Mouse (Mus musculus) embryo, embryonic 11 days (tissue): ENCODE results near the gene Pcgf6.
"Not testable (repeated sequence)": the region's sequence is repeated elsewhere in the genome, so short reads cannot be mapped to it uniquely, and the experiment has no call there.

Experiments used
- DNase-seq: peaks from one replicate; pipeline ENCODE4 v3.0.0-alpha.2; 2015

Gene Pcgf6

DNA sequence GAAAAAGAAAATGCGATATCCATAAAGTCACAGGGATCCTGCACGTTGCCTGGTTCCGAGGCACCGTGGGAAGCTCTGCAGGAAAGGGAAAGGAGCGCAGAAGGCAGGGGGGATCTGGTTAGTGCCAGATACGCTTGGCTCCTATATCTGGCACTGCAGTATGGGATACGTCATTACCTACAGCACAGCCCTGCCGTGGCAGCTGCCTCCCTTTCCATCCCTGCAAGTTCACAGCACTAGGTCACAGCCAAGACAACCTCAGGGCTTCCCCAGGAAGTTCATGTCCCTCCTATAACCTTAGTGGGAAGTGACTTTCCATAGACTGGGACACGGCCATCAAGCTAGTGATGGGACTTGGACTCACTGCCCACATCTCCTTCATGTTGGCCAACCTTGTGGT, 54.6 kb downstream of the Pcgf6 start:
- no peak for DNase-seq

DNA sequence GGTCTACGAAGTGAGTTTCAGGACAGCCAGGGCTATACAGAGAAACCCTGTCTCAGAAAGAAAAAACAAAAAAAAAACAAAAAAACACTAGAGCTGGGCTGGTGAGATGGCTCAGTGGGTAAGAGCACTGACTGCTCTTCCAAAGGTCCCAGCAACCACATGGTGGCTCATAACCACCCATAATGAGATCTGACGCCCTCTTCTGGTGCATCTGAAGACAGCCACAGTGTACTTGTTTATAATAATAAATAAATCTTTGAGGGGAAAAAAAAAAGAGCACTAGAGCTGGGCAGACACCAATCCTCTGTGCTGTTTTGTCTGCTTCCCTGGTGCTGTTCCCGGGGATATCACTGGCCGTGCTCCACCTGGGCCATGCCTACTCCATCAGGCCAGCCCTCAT, 58.4 kb downstream of the Pcgf6 start:
- DNase-seq: not testable (repeated sequence)

DNA sequence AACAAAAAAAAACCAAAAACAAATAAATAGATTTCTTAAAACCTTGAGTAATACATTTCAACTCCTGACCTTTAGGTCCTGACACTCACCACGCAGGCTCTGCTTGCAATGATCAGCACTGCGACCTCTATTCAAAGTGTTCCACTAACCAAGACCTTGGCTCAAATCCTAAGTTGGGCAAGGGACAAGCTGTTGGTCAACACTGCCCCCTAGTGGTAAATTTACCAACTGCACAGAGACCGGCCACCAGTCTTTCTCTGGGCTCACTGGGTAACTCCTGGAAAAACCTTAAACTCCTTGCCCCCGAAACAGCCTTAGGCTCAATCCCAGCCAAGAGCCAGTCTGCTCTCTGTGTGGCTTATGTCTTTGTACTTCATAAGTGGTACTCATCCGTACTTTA, 59.6 kb downstream of the Pcgf6 start:
- DNase-seq: peak; percentile 83

DNA sequence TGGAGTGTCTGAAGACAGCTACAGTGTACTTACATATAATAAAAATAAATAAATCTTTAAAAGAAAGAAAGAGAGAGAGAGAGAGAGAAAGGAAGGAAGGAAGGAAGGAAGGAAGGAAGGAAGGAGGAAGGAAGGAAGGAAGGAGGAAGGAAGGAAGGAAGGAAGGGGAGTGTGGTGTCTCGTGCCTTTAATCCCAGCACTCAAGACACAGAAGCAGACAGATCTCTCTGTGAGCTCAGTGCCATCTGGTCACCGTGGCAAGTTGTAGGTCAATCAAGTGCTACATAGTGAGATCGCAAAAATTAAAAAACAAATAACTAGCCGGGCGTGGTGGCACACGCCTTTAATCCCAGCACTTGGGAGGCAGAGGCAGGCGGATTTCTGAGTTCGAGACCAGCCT, 60.1 kb downstream of the Pcgf6 start:
- not testable (repeated sequence) for DNase-seq

DNA sequence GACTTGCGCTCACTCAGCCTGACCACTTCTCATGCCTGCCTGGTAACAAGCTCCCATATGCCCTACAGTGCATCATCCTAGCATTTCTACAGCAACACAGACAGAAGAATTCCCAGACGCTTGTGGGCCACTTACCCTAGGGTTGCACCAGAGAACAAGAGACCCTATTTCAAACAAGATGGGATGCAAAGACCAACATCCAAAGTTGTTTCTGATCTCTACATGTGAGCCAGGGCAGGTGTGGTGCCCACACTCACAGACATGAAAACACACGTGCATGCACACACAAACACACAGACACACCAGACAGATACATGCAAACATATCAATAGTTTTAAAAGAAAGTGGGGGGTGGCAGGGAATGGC, 60.6 kb downstream of the Pcgf6 start:
- no peak for DNase-seq

DNA sequence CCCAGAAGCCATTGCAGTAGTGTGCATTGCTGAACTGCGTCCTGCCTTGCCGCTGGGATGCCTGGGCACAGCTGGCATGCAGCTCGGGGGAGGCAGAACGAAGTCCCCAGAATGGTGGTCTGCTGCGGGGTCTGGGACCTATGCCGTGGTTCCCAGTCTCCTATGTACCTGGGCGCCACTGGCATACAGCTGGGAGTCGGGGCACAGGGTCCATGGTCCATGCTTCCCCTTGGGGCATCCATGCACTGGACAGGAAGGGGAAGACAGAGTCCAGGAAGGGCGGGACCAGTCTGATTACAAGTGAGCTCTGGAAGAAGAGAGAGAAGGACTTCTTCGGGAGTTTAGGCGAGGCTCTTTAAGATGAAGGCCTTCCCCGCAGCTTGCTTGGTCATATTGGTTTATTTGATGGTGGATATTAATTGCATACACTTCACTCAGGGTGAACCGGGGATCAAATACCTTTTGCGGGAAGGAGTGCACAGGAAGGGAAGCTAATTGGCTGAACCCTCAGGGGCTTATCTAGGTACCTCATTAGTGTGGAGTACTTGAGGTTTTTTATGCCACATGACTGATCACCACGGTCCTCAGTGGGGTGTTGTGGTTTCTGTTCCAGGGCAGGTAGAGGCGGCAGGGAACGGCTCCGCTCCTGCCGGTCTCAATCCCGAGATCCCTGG, 61.1 kb downstream of the Pcgf6 start:
- DNase-seq: no peak

DNA sequence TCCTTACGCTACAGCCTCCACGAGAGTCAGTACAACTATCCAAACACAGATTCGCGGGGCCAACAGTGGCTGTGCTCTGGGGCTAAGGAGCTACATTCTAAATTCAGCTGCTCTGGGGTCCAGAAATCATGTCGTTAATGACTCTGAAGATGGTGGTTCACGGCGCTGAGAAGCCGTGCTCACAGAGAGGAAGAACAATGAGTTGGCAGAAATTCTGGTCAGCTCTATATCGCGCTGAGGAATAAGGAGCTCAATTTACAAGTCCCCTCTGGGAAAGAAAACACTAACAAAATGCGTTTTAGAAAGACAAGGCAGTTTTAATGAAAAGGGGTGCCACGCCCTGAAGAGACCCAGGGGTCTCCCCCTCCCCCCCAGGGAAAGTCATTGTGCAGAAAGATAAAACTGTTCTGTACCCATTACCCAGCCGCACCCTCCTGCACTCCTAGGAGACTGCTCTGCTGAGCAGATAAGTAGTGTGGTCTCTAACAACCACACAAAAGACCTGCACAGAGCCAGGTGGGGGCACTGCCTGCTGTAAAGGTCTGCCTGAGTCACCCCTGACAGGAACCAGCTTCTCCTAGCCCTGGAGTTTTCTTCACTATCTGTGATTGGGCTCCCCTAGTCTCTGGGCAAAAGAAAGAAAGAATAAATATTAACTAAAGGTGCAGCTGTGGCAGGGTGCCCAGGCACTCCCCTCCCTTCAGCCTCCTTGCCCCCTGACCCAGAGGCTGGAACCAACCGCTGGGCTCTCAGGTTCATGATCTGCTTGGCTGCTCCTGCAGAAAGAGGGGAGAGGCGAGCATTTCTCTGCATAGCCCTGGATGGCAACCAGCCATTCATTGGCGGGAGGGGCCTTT, 62.2 kb downstream of the Pcgf6 start:
- peak; percentile 16 for DNase-seq

DNA sequence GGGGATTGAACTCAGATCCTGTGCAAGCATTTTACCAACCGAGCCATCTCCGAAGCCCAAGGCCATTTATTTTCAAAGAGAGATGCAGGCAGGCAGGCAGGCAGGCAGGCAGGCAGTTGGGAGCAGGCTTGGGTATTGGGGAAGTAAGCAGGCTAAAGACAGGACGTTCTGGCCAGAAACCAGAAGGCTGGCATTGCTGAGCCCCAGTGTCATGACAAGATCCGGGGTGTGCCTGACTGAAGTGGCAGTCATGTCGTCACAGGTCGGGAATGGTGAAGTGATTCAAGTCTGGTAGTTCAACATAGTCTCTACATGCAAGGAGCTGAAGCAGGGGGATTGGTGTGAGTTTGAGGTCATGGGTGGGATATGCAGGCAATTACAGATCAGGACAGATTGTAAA, 63.1 kb downstream of the Pcgf6 start:
- DNase-seq: no peak

DNA sequence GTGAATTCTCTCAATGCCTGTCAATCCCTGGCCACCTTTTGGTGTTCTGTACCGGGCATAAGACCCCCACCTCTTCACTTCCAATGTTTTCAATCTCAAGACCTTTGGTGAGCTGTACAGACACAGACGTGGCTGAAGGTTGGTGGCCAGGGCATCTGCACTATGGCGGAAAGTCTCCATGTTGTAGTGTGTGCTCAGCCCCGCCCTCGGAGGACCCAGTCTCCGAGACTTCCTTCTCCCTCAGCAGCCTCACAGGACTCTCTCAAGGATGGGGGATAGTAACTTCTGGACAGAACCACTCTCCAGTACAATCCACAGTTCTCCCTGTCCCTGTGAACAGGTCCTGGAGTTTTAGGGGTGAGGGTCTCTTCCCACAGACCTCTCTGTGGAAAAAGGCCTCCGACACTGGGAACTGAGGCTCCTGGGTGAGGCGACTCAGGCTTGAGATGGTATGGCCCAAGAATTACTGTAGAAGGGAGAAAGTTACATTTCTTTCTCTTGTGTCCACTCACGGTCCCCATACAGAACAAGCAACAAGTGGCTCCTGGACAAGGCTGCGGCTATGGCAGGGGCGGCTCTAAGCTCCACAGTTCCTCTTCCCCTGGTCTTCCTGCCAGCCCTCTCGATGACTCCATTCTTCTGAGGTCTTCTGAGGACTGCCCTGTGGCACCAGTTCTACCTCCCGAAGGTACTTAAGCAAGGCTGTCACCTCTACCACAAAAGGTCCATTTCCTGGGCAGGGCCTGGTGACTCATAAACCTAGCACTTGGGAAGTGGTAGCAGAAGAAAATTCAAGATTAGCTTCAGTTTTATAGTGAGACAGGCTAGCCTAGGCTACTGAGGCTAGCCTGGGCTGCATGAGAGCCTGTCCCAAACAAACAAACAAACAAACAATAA, 65.7 kb downstream of the Pcgf6 start:
- no peak for DNase-seq

DNA sequence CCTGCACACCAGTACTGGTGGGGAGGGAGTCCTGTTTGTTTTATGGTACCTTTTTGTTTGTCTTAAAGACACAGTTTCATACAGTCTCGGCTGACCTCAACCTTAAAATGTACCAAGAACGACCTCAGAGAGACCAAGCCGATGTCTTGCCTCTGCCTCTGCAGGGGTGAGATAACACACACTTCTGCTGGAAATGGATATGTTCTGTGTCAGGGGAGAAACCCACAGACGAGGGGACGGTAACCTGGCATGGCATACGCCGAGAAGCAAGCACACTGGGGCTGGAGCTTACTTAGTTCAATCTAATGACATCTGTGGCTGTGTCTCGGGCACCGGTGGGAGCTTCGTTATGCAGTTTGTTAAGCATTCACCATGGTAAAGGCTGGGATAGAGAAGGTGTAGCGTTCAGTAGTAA, 66.7 kb downstream of the Pcgf6 start:
- no peak for DNase-seq
